Mouse (Mus musculus) embryo, embryonic 10 days (tissue): ENCODE results near the gene Tas2r110.

Experiments
- DNase-seq: peaks from one replicate; pipeline ENCODE4 v3.0.0-alpha.2; 2015; ENCODE audit warnings: low spot score

Tas2r110 gene

DNA sequence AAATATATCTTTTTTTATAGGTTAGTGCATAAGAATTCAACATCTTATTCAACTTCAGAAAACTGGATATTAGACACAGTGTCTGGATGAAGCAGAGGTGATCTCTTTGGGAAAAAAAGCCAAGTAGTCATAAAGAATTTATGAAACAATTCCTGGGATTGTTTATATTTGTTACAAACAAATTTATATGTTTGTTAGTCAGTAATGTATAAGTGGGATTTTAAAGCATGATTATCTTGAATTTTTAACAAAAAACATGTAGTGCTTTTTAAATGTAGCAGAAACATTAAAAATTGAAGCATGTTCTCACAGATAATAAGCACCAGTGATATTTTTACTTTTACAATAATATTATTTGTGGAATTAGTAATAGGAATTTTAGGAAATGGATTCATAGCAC, at the start of gene Tas2r110:
Gene Tas2r110, plus strand, starts transcription at position 301 of the 400 bp plus-strand sequence.
- DNase-seq = no peak

DNA sequence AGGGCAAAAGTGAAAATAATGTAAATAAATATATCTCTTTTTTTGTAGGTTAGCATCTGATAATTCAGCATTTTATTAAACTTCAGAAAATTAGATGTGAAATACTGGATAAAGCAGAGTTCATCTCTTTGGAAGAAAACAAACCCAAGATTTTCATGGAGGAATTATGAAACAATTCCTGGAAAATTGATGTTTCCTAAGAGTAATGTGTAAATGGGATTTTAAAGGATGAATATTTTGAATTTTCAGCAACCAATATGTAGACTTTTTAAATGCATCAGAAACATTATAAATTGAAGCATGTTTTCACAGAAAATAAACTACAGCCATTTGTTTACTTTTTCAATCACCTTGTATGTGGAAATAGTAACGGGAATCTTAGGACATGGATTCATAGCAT, 21.0 kb upstream of the Tas2r110 start, which contains the start of gene Tas2r123:
Gene Tas2r123, plus strand, starts transcription at position 301 of the 400 bp plus-strand sequence.
- no peak for DNase-seq

DNA sequence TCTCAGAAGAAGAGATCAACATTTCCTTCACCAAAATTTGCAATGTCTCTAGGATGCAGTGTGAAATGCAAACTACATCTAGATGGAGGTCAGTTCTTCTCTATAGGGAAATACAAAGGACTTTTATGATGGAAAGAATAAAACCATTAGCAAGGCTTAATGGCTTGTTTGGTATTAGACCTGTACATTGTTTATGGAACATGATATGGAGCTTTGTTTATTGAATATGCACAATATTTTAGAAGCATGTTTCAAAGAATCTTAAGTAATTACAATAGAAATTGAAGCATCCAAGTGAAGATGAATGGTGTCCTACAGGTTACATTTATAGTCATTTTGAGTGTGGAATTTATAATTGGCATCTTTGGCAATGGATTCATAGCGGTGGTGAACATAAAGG, 12.7 kb upstream of the Tas2r110 start, which contains the start of gene Tas2r116:
Gene Tas2r116, plus strand, starts transcription at position 301 of the 400 bp plus-strand sequence.
- no peak for DNase-seq

DNA sequence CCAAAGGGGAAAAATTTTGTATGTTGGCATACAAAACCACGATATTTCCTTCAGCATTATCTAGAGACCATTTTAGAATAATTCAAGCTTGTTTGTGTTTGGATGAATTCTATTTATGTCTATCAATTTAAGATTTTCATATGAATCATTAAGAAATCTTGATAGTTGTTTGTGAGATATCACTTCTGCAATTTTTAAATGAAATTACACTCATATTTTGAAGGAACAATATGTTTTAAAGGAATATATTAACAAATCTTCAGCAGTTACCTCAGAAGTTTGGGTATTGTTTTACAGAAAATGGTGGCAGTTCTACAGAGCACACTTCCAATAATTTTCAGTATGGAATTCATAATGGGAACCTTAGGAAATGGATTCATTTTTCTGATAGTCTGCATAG, 24.9 kb downstream of the Tas2r110 start, which contains the start of gene Tas2r113:
Gene Tas2r113, plus strand, starts transcription at position 301 of the 400 bp plus-strand sequence.
- DNase-seq = no peak

DNA sequence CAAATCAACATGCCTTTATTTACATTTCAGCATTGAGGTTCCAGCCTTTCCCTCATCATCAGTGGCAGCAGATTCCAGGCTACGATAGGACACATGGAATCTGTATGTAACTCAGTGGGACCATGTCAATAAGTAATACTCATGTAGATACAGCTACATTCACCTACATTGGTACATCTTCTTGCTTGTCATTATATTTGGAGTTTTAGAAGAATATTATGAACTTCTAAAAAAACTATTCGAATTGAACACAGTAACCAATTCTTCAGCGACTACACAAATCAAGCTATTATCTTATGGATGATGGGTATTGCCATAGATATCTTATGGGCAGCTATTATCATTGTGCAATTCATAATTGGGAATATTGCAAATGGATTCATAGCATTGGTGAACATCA, 41.5 kb downstream of the Tas2r110 start, which contains the start of gene Tas2r125:
Gene Tas2r125, plus strand, starts transcription at position 301 of the 400 bp plus-strand sequence.
- no peak for DNase-seq
